Mouse (Mus musculus) sigmoid colon, adult 10 weeks (tissue): ENCODE measurements around the gene Gm5640. TPM values are rescaled to one million over a fixed set of nuclear protein-coding genes. Genes with fewer than 3 reads are reported as not detected.

Experiments
- polyA plus RNA-seq: library from polyadenylated mRNA; stranded (reverse); fragments of 350-450 nt; fragmentation: Illumina TruSeq; extraction: RNeasy Lipid Tissue Mini Kit (QIAGEN cat#74804); gene quantifications from one replicate; pipeline ENCODE4 v1.2.3, GENCODE M21; 2014; ENCODE audit warnings: low read depth, low replicate concordance

Gm5640 gene
- not detected for polyA plus RNA-seq

GRCm38 (mm10) chrX:74645466-74646323 lies at the start of gene Gm5640:
Gene Gm5640, minus strand, starts transcription at chrX:74645635.

GRCm38 (mm10) chrX:74592379-74592778 lies 53.1 kb downstream of the Gm5640 start, which contains the start of gene Olfr1325:
Gene Olfr1325, plus strand, starts transcription at chrX:74592679.

Other genes starting within 250 kb of the Gm5640 start
- 12.9 TPM for gene G6pdx, start 216.4 kb downstream of the Gm5640 start, polyA plus RNA-seq
- gene Gm6880, start 164.2 kb downstream of the Gm5640 start, polyA plus RNA-seq = not detected
- not detected for gene Olfr1326-ps1, start 70.7 kb downstream of the Gm5640 start, polyA plus RNA-seq
- not detected for gene Olfr1325, start 53.0 kb downstream of the Gm5640 start, polyA plus RNA-seq
- gene Gm6890, start 95.3 kb upstream of the Gm5640 start, polyA plus RNA-seq = not detected
- not detected for gene Gm5936, start 191.6 kb upstream of the Gm5640 start, polyA plus RNA-seq